Mouse (Mus musculus): ENCODE data around the gene Cdh5.

DNA sequence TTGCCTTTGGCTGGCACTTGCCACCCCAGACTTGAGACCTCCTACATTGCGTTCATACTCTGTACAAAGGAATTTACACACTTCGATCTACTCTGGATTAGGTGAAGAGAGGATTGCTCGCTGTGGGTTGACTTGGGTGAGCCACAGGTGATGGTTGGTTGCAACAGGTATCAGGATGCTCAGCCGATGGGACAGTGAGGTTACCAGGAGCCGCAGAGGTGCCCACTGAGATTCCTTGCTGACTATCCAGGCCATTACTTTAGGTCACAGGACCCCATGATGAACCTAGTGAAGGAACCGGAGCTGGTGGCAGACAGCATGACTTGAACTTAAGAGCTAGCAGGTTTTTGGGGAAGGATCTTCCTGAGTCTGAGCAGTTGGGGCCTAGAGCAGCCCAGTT, 71.0 kb downstream of the Cdh5 start:
- TF ChIP-seq CTCF (IDR thresholded peaks at IDR 0.05; ENCODE audit: low read depth) = no peak
- TF ChIP-seq EP300 (IDR thresholded peaks at IDR 0.05; ENCODE audit: low read depth) = no peak
